Mouse (Mus musculus): ENCODE measurements around the gene Rtp4. TPM values are rescaled to one million over a fixed set of nuclear protein-coding genes. Genes with fewer than 3 reads are reported as not detected.

Rtp4 gene
- polyA plus RNA-seq, 1 experiment from 2014 or later: 24.0 TPM

GRCm38 (mm10) chr16:23606651-23607050 lies 86.6 kb downstream of the Rtp4 start:
- ATAC-seq: no peak
- 85% methylated on average over 7 of the region's 7 CpGs for WGBS (ENCODE audit: insufficient replicate concordance)
- Histone ChIP-seq H3K9ac (replicated peaks) (no peak overlapping the region), H3K4me3 (ENCODE audit: low read depth, low read length) (no peak overlapping the region), H3K4me2 (ENCODE audit: low read depth, low read length) (no peak overlapping the region), H3K36me3 (replicated peaks; ENCODE audit: insufficient read depth, low read length) (no peaks in the 10 kb centered on the region), H3K27me3 (ENCODE audit: insufficient read depth, low read length) (no peaks in the 10 kb centered on the region), H3K27ac (ENCODE audit: low read depth) (no peak overlapping the region), H3K4me1 (ENCODE audit: insufficient read depth) (peaks cover 11% of the 10 kb centered on the region), H3K9me3 (ENCODE audit: low read length) (no peaks in the 10 kb centered on the region)
- TF ChIP-seq EP300 (IDR thresholded peaks at IDR 0.05; ENCODE audit: low read depth): no peak
- no peak for TF ChIP-seq CTCF (IDR thresholded peaks at IDR 0.05; ENCODE audit: low read depth)
- DNase-seq: no peak

GRCm38 (mm10) chr16:23607911-23608410 lies 87.9 kb downstream of the Rtp4 start:
- H3K4me2 ChIP-seq (ENCODE audit: low read depth, low read length): no peak overlapping the region
- peaks cover 11% of the 10 kb centered on the region for H3K4me1 ChIP-seq (ENCODE audit: insufficient read depth)
- no peak overlapping the region for H3K4me3 ChIP-seq (ENCODE audit: low read depth, low read length)
- no peak for TF ChIP-seq EP300 (IDR thresholded peaks at IDR 0.05; ENCODE audit: low read depth)
- no peak for TF ChIP-seq CTCF (IDR thresholded peaks at IDR 0.05; ENCODE audit: low read depth)
- no peak overlapping the region for H3K27ac ChIP-seq (ENCODE audit: low read depth)
- DNase-seq (no peak), ATAC-seq (no peak)
- 32% methylated on average over 1 of the region's 1 CpGs for WGBS (ENCODE audit: insufficient replicate concordance)
- H3K9ac ChIP-seq (replicated peaks): no peak overlapping the region
- no peaks in the 10 kb centered on the region for H3K27me3 ChIP-seq (ENCODE audit: insufficient read depth, low read length)
- peaks cover 3% of the 10 kb centered on the region for H3K36me3 ChIP-seq (replicated peaks; ENCODE audit: insufficient read depth, low read length)
- H3K9me3 ChIP-seq (ENCODE audit: low read length): no peaks in the 10 kb centered on the region

- H3K4me2 ChIP-seq (ENCODE audit: low read depth, low read length): peak overlapping the region; percentile 70
- peaks cover 11% of the 10 kb centered on the region for H3K4me1 ChIP-seq (ENCODE audit: insufficient read depth)
- H3K27ac ChIP-seq (ENCODE audit: low read depth): peak overlapping the region; percentile 86
- no peak for TF ChIP-seq CTCF (IDR thresholded peaks at IDR 0.05; ENCODE audit: low read depth)
- no peak for TF ChIP-seq EP300 (IDR thresholded peaks at IDR 0.05; ENCODE audit: low read depth)
- peak overlapping the region; percentile 68 for H3K4me3 ChIP-seq (ENCODE audit: low read depth, low read length)
- WGBS (ENCODE audit: insufficient replicate concordance): 8% methylated on average over 11 of the region's 11 CpGs
- H3K9me3 ChIP-seq (ENCODE audit: low read length): no peaks in the 10 kb centered on the region
- ATAC-seq: peak; percentile 73
- DNase-seq: peak; percentile 66
- H3K9ac ChIP-seq (replicated peaks): peak overlapping the region; percentile 77
- peaks cover 16% of the 10 kb centered on the region for H3K36me3 ChIP-seq (replicated peaks; ENCODE audit: insufficient read depth, low read length)
- H3K27me3 ChIP-seq (ENCODE audit: insufficient read depth, low read length): no peaks in the 10 kb centered on the region
Observed at GRCm38 (mm10) chr16:23609748-23610185, 89.7 kb downstream of the Rtp4 start.

GRCm38 (mm10) chr16:23624205-23624604 lies 104.1 kb downstream of the Rtp4 start:
- H3K9ac ChIP-seq (replicated peaks): no peak overlapping the region
- TF ChIP-seq EP300 (IDR thresholded peaks at IDR 0.05; ENCODE audit: low read depth) (no peak), CTCF (IDR thresholded peaks at IDR 0.05; ENCODE audit: low read depth) (no peak)
- no peaks in the 10 kb centered on the region for H3K27me3 ChIP-seq (ENCODE audit: insufficient read depth, low read length)
- H3K4me1 ChIP-seq (ENCODE audit: insufficient read depth): no peaks in the 10 kb centered on the region
- ATAC-seq (no peak), DNase-seq (no peak)
- no peak overlapping the region for H3K27ac ChIP-seq (ENCODE audit: low read depth)
- H3K4me2 ChIP-seq (ENCODE audit: low read depth, low read length): no peak overlapping the region
- H3K9me3 ChIP-seq (ENCODE audit: low read length): no peaks in the 10 kb centered on the region
- WGBS (ENCODE audit: insufficient replicate concordance): 68% methylated on average over 4 of the region's 4 CpGs
- H3K4me3 ChIP-seq (ENCODE audit: low read depth, low read length): no peak overlapping the region
- H3K36me3 ChIP-seq (replicated peaks; ENCODE audit: insufficient read depth, low read length): no peaks in the 10 kb centered on the region

GRCm38 (mm10) chr16:23631531-23631930 lies 111.4 kb downstream of the Rtp4 start:
- no peak overlapping the region for H3K4me3 ChIP-seq (ENCODE audit: low read depth, low read length)
- WGBS (ENCODE audit: insufficient replicate concordance): 62% methylated on average over 2 of the region's 2 CpGs
- TF ChIP-seq EP300 (IDR thresholded peaks at IDR 0.05; ENCODE audit: low read depth): no peak
- H3K36me3 ChIP-seq (replicated peaks; ENCODE audit: insufficient read depth, low read length): no peaks in the 10 kb centered on the region
- no peaks in the 10 kb centered on the region for H3K9me3 ChIP-seq (ENCODE audit: low read length)
- H3K4me1 ChIP-seq (ENCODE audit: insufficient read depth): no peaks in the 10 kb centered on the region
- no peak overlapping the region for H3K27ac ChIP-seq (ENCODE audit: low read depth)
- DNase-seq: no peak
- ATAC-seq: no peak
- H3K4me2 ChIP-seq (ENCODE audit: low read depth, low read length): no peak overlapping the region
- no peak overlapping the region for H3K9ac ChIP-seq (replicated peaks)
- no peaks in the 10 kb centered on the region for H3K27me3 ChIP-seq (ENCODE audit: insufficient read depth, low read length)

- H3K36me3 ChIP-seq (replicated peaks; ENCODE audit: insufficient read depth, low read length): no peaks in the 10 kb centered on the region
- no peaks in the 10 kb centered on the region for H3K4me1 ChIP-seq (ENCODE audit: insufficient read depth)
- H3K9ac ChIP-seq (replicated peaks): no peak overlapping the region
- ATAC-seq: no peak
- H3K4me3 ChIP-seq (ENCODE audit: low read depth, low read length): no peak overlapping the region
- WGBS (ENCODE audit: insufficient replicate concordance): 63% methylated on average over 2 of the region's 2 CpGs
- H3K27ac ChIP-seq (ENCODE audit: low read depth): no peak overlapping the region
- no peak overlapping the region for H3K4me2 ChIP-seq (ENCODE audit: low read depth, low read length)
- H3K27me3 ChIP-seq (ENCODE audit: insufficient read depth, low read length): no peaks in the 10 kb centered on the region
- no peaks in the 10 kb centered on the region for H3K9me3 ChIP-seq (ENCODE audit: low read length)
- TF ChIP-seq CTCF (IDR thresholded peaks at IDR 0.05; ENCODE audit: low read depth) (peak; percentile 53), EP300 (IDR thresholded peaks at IDR 0.05; ENCODE audit: low read depth) (no peak)
- peak; percentile 24 for DNase-seq
Observed at GRCm38 (mm10) chr16:23632681-23633080, 112.6 kb downstream of the Rtp4 start.

GRCm38 (mm10) chr16:23653028-23653427 lies 132.9 kb downstream of the Rtp4 start:
- WGBS (ENCODE audit: insufficient replicate concordance): 83% methylated on average over 5 of the region's 5 CpGs
- H3K9ac ChIP-seq (replicated peaks): no peak overlapping the region
- no peak overlapping the region for H3K4me2 ChIP-seq (ENCODE audit: low read depth, low read length)
- no peak for DNase-seq
- H3K9me3 ChIP-seq (ENCODE audit: low read length): no peaks in the 10 kb centered on the region
- H3K27me3 ChIP-seq (ENCODE audit: insufficient read depth, low read length): no peaks in the 10 kb centered on the region
- H3K4me3 ChIP-seq (ENCODE audit: low read depth, low read length): no peak overlapping the region
- H3K36me3 ChIP-seq (replicated peaks; ENCODE audit: insufficient read depth, low read length): no peaks in the 10 kb centered on the region
- ATAC-seq: no peak
- no peaks in the 10 kb centered on the region for H3K4me1 ChIP-seq (ENCODE audit: insufficient read depth)
- no peak overlapping the region for H3K27ac ChIP-seq (ENCODE audit: low read depth)
- TF ChIP-seq CTCF (IDR thresholded peaks at IDR 0.05; ENCODE audit: low read depth) (no peak), EP300 (IDR thresholded peaks at IDR 0.05; ENCODE audit: low read depth) (no peak)
